Mouse (Mus musculus) forebrain, embryonic 13.5 days (tissue): Measurements from ENCODE around the gene Large1. TPM values are rescaled to one million over a fixed set of nuclear protein-coding genes. Genes with fewer than 3 reads are reported as not detected.

ENCODE experiments used
- ATAC-seq: fragments of 200-750 bp; cut with Nextera tagmentation; 2 replicates; pipeline ENCODE4 v1.8.0; 2017
- H3K27ac ChIP-seq: fragments of 300-500 bp; sonication (generic); 2 replicates; pipeline ENCODE4 v1.5.1; 2015; ENCODE audit warnings: inconsistent platforms, mild to moderate bottlenecking, moderate library complexity
- H3K27me3 ChIP-seq: fragments of 300-500 bp; sonication (generic); 2 replicates; pipeline ENCODE4 v1.6.1; 2015; ENCODE audit warnings: mild to moderate bottlenecking, inconsistent platforms
- H3K36me3 ChIP-seq: fragments of 300-500 bp; sonication (generic); 2 replicates; pipeline ENCODE4 v1.6.1; 2015; ENCODE audit warnings: mild to moderate bottlenecking, inconsistent platforms; ENCODE audit not compliant: poor library complexity, severe bottlenecking
- H3K4me1 ChIP-seq: fragments of 300-500 bp; sonication (generic); 2 replicates; pipeline ENCODE4 v1.6.1; 2015; ENCODE audit warnings: inconsistent platforms
- H3K4me2 ChIP-seq: fragments of 300-500 bp; sonication (generic); 2 replicates; pipeline ENCODE4 v1.6.1; 2015; ENCODE audit warnings: inconsistent platforms, mild to moderate bottlenecking, moderate library complexity
- H3K4me3 ChIP-seq: fragments of 300-500 bp; sonication (generic); 2 replicates; pipeline ENCODE4 v1.5.1; 2015; ENCODE audit warnings: mild to moderate bottlenecking, inconsistent platforms
- H3K9ac ChIP-seq: fragments of 300-500 bp; sonication (generic); 2 replicates; pipeline ENCODE4 v1.6.1; 2015; ENCODE audit warnings: mild to moderate bottlenecking, inconsistent platforms
- H3K9me3 ChIP-seq: fragments of 300-500 bp; sonication (generic); replicated peaks from 2 replicates; pipeline ENCODE4 v1.6.1; 2016; ENCODE audit warnings: inconsistent platforms
- WGBS: fragments of 180-500 bp; shearing (Covaris S2); methylation state at CpG from one replicate; pipeline ENCODE4 v1.1.7; 2015; 5-methylcytosine and 5-hydroxymethylcytosine counted together
- polyA plus RNA-seq: library from polyadenylated mRNA; unstranded; fragments of >200 nt; fragmentation: Nextera tagmentation; extraction: Ambion mirVana; gene quantifications from 2 replicates; pipeline ENCODE4 v1.2.1, GENCODE M21; 2015

The Large1 gene
- polyA plus RNA-seq, 1 experiment from 2014 or later, result 10.5 TPM

- H3K9me3 ChIP-seq, result no peaks in the 10 kb centered on the region
- no peak overlapping the region for H3K9ac ChIP-seq
- no peak overlapping the region for H3K27ac ChIP-seq
- H3K27me3 ChIP-seq, result no peaks in the 10 kb centered on the region
- no peak for ATAC-seq
- H3K4me2 ChIP-seq, result no peak overlapping the region
- no peaks in the 10 kb centered on the region for H3K4me1 ChIP-seq
- H3K36me3 ChIP-seq, result no peaks in the 10 kb centered on the region
- H3K4me3 ChIP-seq, result no peak overlapping the region
- 67% methylated on average over 2 of the region's 2 CpGs for WGBS
Measured at GRCm38 (mm10) chr8:73225654-73226053, 127.7 kb downstream of the Large1 start.

- Histone ChIP-seq H3K4me2 (no peak overlapping the region), H3K27me3 (no peaks in the 10 kb centered on the region), H3K36me3 (no peaks in the 10 kb centered on the region), H3K9me3 (no peaks in the 10 kb centered on the region), H3K4me1 (peaks cover 5% of the 10 kb centered on the region; the same call in 1 of the 2 replicates), H3K9ac (no peak overlapping the region), H3K4me3 (no peak overlapping the region), H3K27ac (no peak overlapping the region)
- peak; percentile 77 for ATAC-seq
- WGBS, result 40% methylated on average over 6 of the region's 6 CpGs
Measured at GRCm38 (mm10) chr8:73219178-73219811, 134.0 kb downstream of the Large1 start.

- H3K36me3 ChIP-seq, result no peaks in the 10 kb centered on the region
- no peak overlapping the region for H3K4me2 ChIP-seq
Measured at GRCm38 (mm10) chr8:73206831-73207230, 146.5 kb downstream of the Large1 start.

GRCm38 (mm10) chr8:73201854-73202253 is 151.5 kb downstream of the Large1 start:
- Histone ChIP-seq H3K4me3 (no peak overlapping the region), H3K4me1 (0 out of 2 replicates have a peak, but pooled peaks cover 1% of the 10 kb centered on the region), H3K4me2 (no peak overlapping the region), H3K27me3 (no peaks in the 10 kb centered on the region), H3K9ac (no peak overlapping the region), H3K9me3 (no peaks in the 10 kb centered on the region), H3K36me3 (no peaks in the 10 kb centered on the region), H3K27ac (no peak overlapping the region)
- 85% methylated on average over 2 of the region's 2 CpGs for WGBS
- ATAC-seq, result no peak

More at GRCm38 (mm10) chr8:73206831-73207230, 146.5 kb downstream of the Large1 start:
- H3K27ac ChIP-seq, result no peak overlapping the region
- H3K27me3 ChIP-seq, result no peaks in the 10 kb centered on the region
- no peak overlapping the region for H3K9ac ChIP-seq
- no peak for ATAC-seq
- H3K9me3 ChIP-seq, result no peaks in the 10 kb centered on the region
- H3K4me1 ChIP-seq, result 0 out of 2 replicates have a peak, but pooled peaks cover 4% of the 10 kb centered on the region
- no peak overlapping the region for H3K4me3 ChIP-seq

GRCm38 (mm10) chr8:73197714-73198113 is 155.6 kb downstream of the Large1 start:
- H3K9me3 ChIP-seq, result no peaks in the 10 kb centered on the region
- ATAC-seq, result no peak
- H3K4me3 ChIP-seq, result no peak overlapping the region
- H3K4me1 ChIP-seq, result no peaks in the 10 kb centered on the region
- no peak overlapping the region for H3K4me2 ChIP-seq
- H3K27ac ChIP-seq, result no peak overlapping the region
- no peaks in the 10 kb centered on the region for H3K27me3 ChIP-seq
- no peaks in the 10 kb centered on the region for H3K36me3 ChIP-seq
- no peak overlapping the region for H3K9ac ChIP-seq
- WGBS, result 96% methylated on average over 1 of the region's 1 CpGs

- ATAC-seq, result no peak
- Histone ChIP-seq H3K27ac (no peak overlapping the region), H3K9ac (no peak overlapping the region), H3K4me2 (no peak overlapping the region), H3K4me1 (no peaks in the 10 kb centered on the region), H3K9me3 (no peaks in the 10 kb centered on the region), H3K36me3 (no peaks in the 10 kb centered on the region), H3K27me3 (no peaks in the 10 kb centered on the region), H3K4me3 (no peak overlapping the region)
- 97% methylated on average over 1 of the region's 1 CpGs for WGBS
Measured at GRCm38 (mm10) chr8:73188684-73189083, 164.7 kb downstream of the Large1 start.

- Histone ChIP-seq H3K4me3 (no peak overlapping the region), H3K4me2 (no peak overlapping the region), H3K27me3 (no peaks in the 10 kb centered on the region), H3K27ac (no peak overlapping the region), H3K4me1 (no peaks in the 10 kb centered on the region), H3K9ac (no peak overlapping the region), H3K36me3 (no peaks in the 10 kb centered on the region), H3K9me3 (no peaks in the 10 kb centered on the region)
- 86% methylated on average over 1 of the region's 1 CpGs for WGBS
- ATAC-seq, result no peak
Measured at GRCm38 (mm10) chr8:73187381-73187780, 166.0 kb downstream of the Large1 start.

GRCm38 (mm10) chr8:73178434-73178833 is 174.9 kb downstream of the Large1 start:
- WGBS, result 90% methylated on average over 1 of the region's 1 CpGs
- Histone ChIP-seq H3K4me1 (no peaks in the 10 kb centered on the region), H3K9ac (no peak overlapping the region), H3K4me3 (no peak overlapping the region), H3K27me3 (no peaks in the 10 kb centered on the region), H3K36me3 (no peaks in the 10 kb centered on the region), H3K27ac (no peak overlapping the region), H3K4me2 (no peak overlapping the region), H3K9me3 (no peaks in the 10 kb centered on the region)
- no peak for ATAC-seq

GRCm38 (mm10) chr8:73172661-73173060 is 180.7 kb downstream of the Large1 start:
- no peaks in the 10 kb centered on the region for H3K36me3 ChIP-seq
- no peak overlapping the region for H3K27ac ChIP-seq
- no peak overlapping the region for H3K9ac ChIP-seq
- H3K27me3 ChIP-seq, result no peaks in the 10 kb centered on the region
- no peaks in the 10 kb centered on the region for H3K9me3 ChIP-seq
- no peak for ATAC-seq
- H3K4me3 ChIP-seq, result no peak overlapping the region
- H3K4me1 ChIP-seq, result no peaks in the 10 kb centered on the region
- no peak overlapping the region for H3K4me2 ChIP-seq

GRCm38 (mm10) chr8:73161994-73162393 is 191.3 kb downstream of the Large1 start:
- Histone ChIP-seq H3K36me3 (no peaks in the 10 kb centered on the region), H3K9ac (no peak overlapping the region), H3K4me3 (no peak overlapping the region), H3K27ac (no peak overlapping the region), H3K4me1 (no peaks in the 10 kb centered on the region), H3K4me2 (no peak overlapping the region), H3K9me3 (no peaks in the 10 kb centered on the region), H3K27me3 (no peaks in the 10 kb centered on the region)
- WGBS, result 75% methylated on average over 3 of the region's 3 CpGs
- ATAC-seq, result peak; percentile 53; the same call in 1 of the 2 replicates

- Histone ChIP-seq H3K4me1 (no peaks in the 10 kb centered on the region), H3K9ac (no peak overlapping the region), H3K4me2 (no peak overlapping the region), H3K27ac (no peak overlapping the region), H3K36me3 (no peaks in the 10 kb centered on the region), H3K9me3 (no peaks in the 10 kb centered on the region), H3K4me3 (no peak overlapping the region), H3K27me3 (no peaks in the 10 kb centered on the region)
- WGBS, result 92% methylated on average over 1 of the region's 1 CpGs
- ATAC-seq, result no peak
Measured at GRCm38 (mm10) chr8:73161564-73161963, 191.8 kb downstream of the Large1 start.

- no peaks in the 10 kb centered on the region for H3K27me3 ChIP-seq
- no peaks in the 10 kb centered on the region for H3K36me3 ChIP-seq
- H3K9me3 ChIP-seq, result no peaks in the 10 kb centered on the region
- no peaks in the 10 kb centered on the region for H3K4me1 ChIP-seq
- no peak for ATAC-seq
- H3K27ac ChIP-seq, result no peak overlapping the region
- no peak overlapping the region for H3K4me3 ChIP-seq
- no peak overlapping the region for H3K4me2 ChIP-seq
- no peak overlapping the region for H3K9ac ChIP-seq
- 88% methylated on average over 2 of the region's 2 CpGs for WGBS
Measured at GRCm38 (mm10) chr8:73160945-73161344, 192.4 kb downstream of the Large1 start.

- H3K27me3 ChIP-seq, result no peaks in the 10 kb centered on the region
- H3K4me2 ChIP-seq, result no peak overlapping the region
- no peak overlapping the region for H3K27ac ChIP-seq
- no peak overlapping the region for H3K4me3 ChIP-seq
- ATAC-seq, result no peak
- no peaks in the 10 kb centered on the region for H3K9me3 ChIP-seq
- H3K9ac ChIP-seq, result no peak overlapping the region
- peaks cover 11% of the 10 kb centered on the region for H3K4me1 ChIP-seq
- H3K36me3 ChIP-seq, result no peaks in the 10 kb centered on the region
- WGBS, result 94% methylated on average over 3 of the region's 3 CpGs
Measured at GRCm38 (mm10) chr8:73147236-73147635, 206.1 kb downstream of the Large1 start.
